Mouse (Mus musculus) embryonic facial prominence, embryonic 11.5 days (tissue): ENCODE measurements around the gene Klk5. TPM values are rescaled to one million over a fixed set of nuclear protein-coding genes. Genes with fewer than 3 reads are reported as not detected.

ENCODE experiments used
- ATAC-seq: fragments of 200-750 bp; cut with Nextera tagmentation; replicated peaks from 2 replicates; pipeline ENCODE4 v1.8.0; 2017; ENCODE audit warnings: low read depth; ENCODE audit not compliant: insufficient number of reproducible peaks, low FRiP score, low TSS enrichment
- DNase-seq: peaks from one replicate; pipeline ENCODE4 v3.0.0-alpha.2; 2015; ENCODE audit warnings: low spot score
- H3K27ac ChIP-seq: fragments of 300-500 bp; sonication (generic); replicated peaks from 2 replicates; pipeline ENCODE4 v1.5.1; 2014; ENCODE audit warnings: mild to moderate bottlenecking, low read depth, low read length, control low read depth
- H3K27me3 ChIP-seq: fragments of 300-500 bp; sonication (generic); 2 replicates; pipeline ENCODE4 v1.6.1; 2014; ENCODE audit warnings: mild to moderate bottlenecking, low read length, moderate library complexity, mixed read lengths; ENCODE audit not compliant: control insufficient read depth, insufficient read depth
- H3K36me3 ChIP-seq: fragments of 300-500 bp; sonication (generic); replicated peaks from 2 replicates; pipeline ENCODE4 v1.6.1; 2014; ENCODE audit warnings: low read depth, mild to moderate bottlenecking, low read length, moderate library complexity, mixed read lengths; ENCODE audit not compliant: control insufficient read depth, insufficient read depth
- H3K4me1 ChIP-seq: fragments of 300-500 bp; sonication (generic); 2 replicates; pipeline ENCODE4 v1.6.1; 2014; ENCODE audit warnings: low read length, mixed read lengths; ENCODE audit not compliant: control insufficient read depth, insufficient read depth
- H3K4me2 ChIP-seq: fragments of 300-500 bp; sonication (generic); 2 replicates; pipeline ENCODE4 v1.6.1; 2014; ENCODE audit warnings: low read depth, mild to moderate bottlenecking, control low read depth, low read length, moderate library complexity
- H3K4me3 ChIP-seq: fragments of 300-500 bp; sonication (generic); 2 replicates; pipeline ENCODE4 v1.5.1; 2014; ENCODE audit warnings: low read depth, low read length, control low read depth
- H3K9ac ChIP-seq: fragments of 300-500 bp; sonication (generic); replicated peaks from 2 replicates; pipeline ENCODE4 v1.6.1; 2014; ENCODE audit warnings: mild to moderate bottlenecking, control low read depth, low read length
- H3K9me3 ChIP-seq: fragments of 300-500 bp; sonication (generic); replicated peaks from 2 replicates; pipeline ENCODE4 v1.6.1; 2016; ENCODE audit warnings: mild to moderate bottlenecking, low read length, inconsistent platforms, mixed read lengths; ENCODE audit not compliant: control insufficient read depth
- WGBS: fragments of 180-500 bp; shearing (Covaris S2); extraction: QIAGEN DNeasy Blood & Tissue Kit; methylation state at CpG from one replicate; pipeline ENCODE4 v1.1.7; 2014; 5-methylcytosine and 5-hydroxymethylcytosine counted together
- polyA plus RNA-seq: library from polyadenylated mRNA; unstranded; fragments of >200 nt; fragmentation: Nextera tagmentation; extraction: Ambion mirVana; gene quantifications from 2 replicates; pipeline ENCODE4 v1.2.1, GENCODE M21; 2014

Gene Klk5
- polyA plus RNA-seq, 1 experiment from 2014 or later: not detected

DNA sequence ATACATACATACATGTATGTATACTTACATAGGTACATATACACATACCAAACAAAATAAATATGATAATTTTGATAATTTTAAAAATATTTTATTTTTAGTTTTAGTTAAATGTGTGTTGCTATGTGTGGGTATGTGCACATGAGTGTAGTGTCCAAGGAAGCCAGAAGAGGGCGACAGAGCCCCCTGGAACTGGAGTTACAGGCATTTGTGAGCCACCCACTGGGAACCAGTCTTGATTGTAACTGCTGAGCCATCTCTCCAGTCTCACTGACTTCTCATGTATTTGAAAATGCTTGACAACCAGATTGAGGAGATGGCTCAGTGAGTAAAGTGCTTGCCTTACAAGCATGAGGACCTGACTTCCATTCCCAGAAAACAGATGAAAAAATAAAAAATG lies 36.5 kb downstream of the Klk5 start:
- 28% methylated on average over 1 of the region's 1 CpGs for WGBS
- Histone ChIP-seq H3K27ac (no peak overlapping the region), H3K4me2 (no peak overlapping the region), H3K36me3 (no peaks in the 10 kb centered on the region), H3K9me3 (no peaks in the 10 kb centered on the region), H3K4me3 (no peak overlapping the region), H3K9ac (no peak overlapping the region), H3K4me1 (no peaks in the 10 kb centered on the region), H3K27me3 (no peaks in the 10 kb centered on the region)
- ATAC-seq: no peak
- DNase-seq: no peak

DNA sequence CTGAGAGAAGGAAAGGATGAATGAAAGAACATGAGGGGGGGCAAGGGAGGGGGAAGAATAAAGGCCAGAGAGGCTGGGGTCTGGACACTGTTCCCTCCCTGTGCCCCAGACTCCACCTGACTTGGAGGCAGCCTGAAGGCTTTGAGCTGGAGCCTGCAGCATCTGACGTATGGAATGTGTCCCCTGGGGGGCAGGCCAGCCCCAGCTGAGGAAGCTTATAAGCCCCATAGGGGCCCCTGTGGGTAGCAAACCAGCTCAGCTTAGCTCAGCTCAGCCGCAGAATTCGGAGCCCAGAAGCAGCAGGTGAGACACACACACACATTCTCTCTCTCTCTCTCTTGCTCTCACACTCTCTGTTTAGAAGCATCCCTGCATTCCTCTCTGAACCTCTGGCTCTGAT lies 39.1 kb downstream of the Klk5 start, which contains the start of gene Klk4:
Klk4 (plus strand) TSS at position 249 of the 400 bp plus-strand sequence.
- Histone ChIP-seq H3K27me3 (no peaks in the 10 kb centered on the region), H3K9ac (no peak within 1 kb of the TSS), H3K4me1 (no peaks in the 10 kb centered on the region), H3K4me3 (no peak within 1 kb of the TSS), H3K9me3 (no peaks in the 10 kb centered on the region), H3K36me3 (no peaks in the 10 kb centered on the region), H3K4me2 (no peak within 1 kb of the TSS), H3K27ac (no peak within 1 kb of the TSS)
- ATAC-seq: no peak
- DNase-seq: peak; percentile 28
- 4% methylated on average over 3 of the region's 3 CpGs for WGBS

GRCm38 (mm10) chr7:43882346-43882745 lies 40.6 kb downstream of the Klk5 start:
- ATAC-seq (no peak), DNase-seq (no peak)
- no peak overlapping the region for H3K4me3 ChIP-seq
- H3K27ac ChIP-seq: no peak overlapping the region
- H3K4me1 ChIP-seq: no peaks in the 10 kb centered on the region
- no peak overlapping the region for H3K4me2 ChIP-seq
- H3K27me3 ChIP-seq: no peaks in the 10 kb centered on the region
- no peak overlapping the region for H3K9ac ChIP-seq
- H3K36me3 ChIP-seq: no peaks in the 10 kb centered on the region
- no peaks in the 10 kb centered on the region for H3K9me3 ChIP-seq
- WGBS: 17% methylated on average over 4 of the region's 4 CpGs

- Histone ChIP-seq H3K4me2 (no peak overlapping the region), H3K9me3 (no peaks in the 10 kb centered on the region), H3K27me3 (no peaks in the 10 kb centered on the region), H3K4me3 (no peak overlapping the region), H3K36me3 (no peaks in the 10 kb centered on the region), H3K9ac (no peak overlapping the region), H3K27ac (no peak overlapping the region), H3K4me1 (no peaks in the 10 kb centered on the region)
- ATAC-seq: no peak
- no peak for DNase-seq
- 18% methylated on average over 4 of the region's 4 CpGs for WGBS
These were observed 41.0 kb downstream of the Klk5 start for GRCm38 (mm10) chr7:43882811-43883210.

GRCm38 (mm10) chr7:43883547-43883946 lies 41.8 kb downstream of the Klk5 start:
- no peaks in the 10 kb centered on the region for H3K36me3 ChIP-seq
- H3K9me3 ChIP-seq: no peaks in the 10 kb centered on the region
- H3K27ac ChIP-seq: no peak overlapping the region
- no peaks in the 10 kb centered on the region for H3K27me3 ChIP-seq
- 8% methylated on average over 14 of the region's 14 CpGs for WGBS
- DNase-seq (peak; percentile 71), ATAC-seq (no peak; the same call in 1 of the 2 replicates)
- peak overlapping the region; percentile 13; the same call in 1 of the 2 replicates for H3K4me2 ChIP-seq
- no peak overlapping the region for H3K9ac ChIP-seq
- no peaks in the 10 kb centered on the region for H3K4me1 ChIP-seq
- no peak overlapping the region for H3K4me3 ChIP-seq

GRCm38 (mm10) chr7:43891365-43891764 lies 49.6 kb downstream of the Klk5 start:
- Histone ChIP-seq H3K36me3 (no peaks in the 10 kb centered on the region), H3K27me3 (no peaks in the 10 kb centered on the region), H3K9ac (no peak overlapping the region), H3K4me3 (no peak overlapping the region), H3K9me3 (no peaks in the 10 kb centered on the region), H3K27ac (no peak overlapping the region), H3K4me2 (no peak overlapping the region), H3K4me1 (no peaks in the 10 kb centered on the region)
- 59% methylated on average over 5 of the region's 5 CpGs for WGBS
- ATAC-seq (no peak), DNase-seq (no peak)

- Histone ChIP-seq H3K4me1 (no peaks in the 10 kb centered on the region), H3K4me2 (no peak overlapping the region), H3K9ac (no peak overlapping the region), H3K9me3 (no peaks in the 10 kb centered on the region), H3K27me3 (no peaks in the 10 kb centered on the region), H3K36me3 (no peaks in the 10 kb centered on the region), H3K27ac (no peak overlapping the region), H3K4me3 (no peak overlapping the region)
- 62% methylated on average over 3 of the region's 3 CpGs for WGBS
- ATAC-seq (no peak), DNase-seq (no peak)
These were observed 50.0 kb downstream of the Klk5 start for GRCm38 (mm10) chr7:43891788-43892187.

GRCm38 (mm10) chr7:43894836-43895235 lies 53.1 kb downstream of the Klk5 start:
- WGBS: 32% methylated on average over 1 of the region's 1 CpGs
- no peak overlapping the region for H3K4me2 ChIP-seq
- peak; percentile 93 for DNase-seq
- no peak overlapping the region for H3K4me3 ChIP-seq
- no peaks in the 10 kb centered on the region for H3K4me1 ChIP-seq
- no peaks in the 10 kb centered on the region for H3K36me3 ChIP-seq
- no peak overlapping the region for H3K9ac ChIP-seq
- H3K27ac ChIP-seq: no peak overlapping the region
- no peaks in the 10 kb centered on the region for H3K9me3 ChIP-seq
- H3K27me3 ChIP-seq: no peaks in the 10 kb centered on the region
- peak; percentile 97 for ATAC-seq
